Mouse (Mus musculus) forebrain, postnatal 0 days (tissue): ENCODE measurements around the gene Cnr2. TPM values are rescaled to one million over a fixed set of nuclear protein-coding genes. Genes with fewer than 3 reads are reported as not detected.

Experiments
- ATAC-seq: fragments of 200-750 bp; cut with Nextera tagmentation; 2 replicates; pipeline ENCODE4 v1.8.0; 2017; ENCODE audit warnings: mild to moderate bottlenecking, moderate library complexity
- DNase-seq: peaks from one replicate; pipeline ENCODE4 v3.0.0-alpha.2; 2015
- H3K27ac ChIP-seq: fragments of 300-500 bp; sonication (generic); 2 replicates; pipeline ENCODE4 v1.5.1; 2014; ENCODE audit warnings: low read depth, mild to moderate bottlenecking, antibody characterized with exemption, low read length, moderate library complexity, mixed read lengths
- H3K27me3 ChIP-seq: fragments of 300-500 bp; sonication (generic); 2 replicates; pipeline ENCODE4 v1.6.1; 2014; ENCODE audit warnings: mild to moderate bottlenecking, low read length, mixed read lengths; ENCODE audit not compliant: insufficient read depth
- H3K36me3 ChIP-seq: fragments of 300-500 bp; sonication (generic); 2 replicates; pipeline ENCODE4 v1.6.1; 2014; ENCODE audit warnings: mild to moderate bottlenecking, moderate library complexity; ENCODE audit not compliant: insufficient read depth
- H3K4me1 ChIP-seq: fragments of 300-500 bp; sonication (generic); 2 replicates; pipeline ENCODE4 v1.6.1; 2014; ENCODE audit warnings: antibody characterized with exemption; ENCODE audit not compliant: insufficient read depth
- H3K4me2 ChIP-seq: fragments of 300-500 bp; sonication (generic); 2 replicates; pipeline ENCODE4 v1.6.1; 2014; ENCODE audit warnings: low read depth, mild to moderate bottlenecking, moderate library complexity
- H3K4me3 ChIP-seq: fragments of 300-500 bp; sonication (generic); 2 replicates; pipeline ENCODE4 v1.5.1; 2014; ENCODE audit warnings: low read depth, low read length, mixed read lengths
- H3K9ac ChIP-seq: fragments of 300-500 bp; sonication (generic); 2 replicates; pipeline ENCODE4 v1.6.1; 2014; ENCODE audit warnings: mild to moderate bottlenecking
- H3K9me3 ChIP-seq: fragments of 300-500 bp; sonication (generic); 2 replicates; pipeline ENCODE4 v1.6.1; 2016; ENCODE audit warnings: low read length
- CTCF ChIP-seq: sonication (generic); IDR thresholded peaks from 2 replicates; pipeline ENCODE4 v1.5.1; 2016; ENCODE audit warnings: antibody characterized with exemption, control low read depth, low read depth
- WGBS: fragments of 180-500 bp; shearing (Covaris S2); extraction: QIAGEN DNeasy Blood & Tissue Kit; methylation state at CpG from one replicate; pipeline ENCODE4 v1.1.7; 2014; 5-methylcytosine and 5-hydroxymethylcytosine counted together
- polyA plus RNA-seq: library from polyadenylated mRNA; unstranded; fragments of >200 nt; fragmentation: Nextera tagmentation; extraction: Ambion mirVana; gene quantifications from 2 replicates; pipeline ENCODE4 v1.2.1, GENCODE M21; 2015
- total RNA-seq: library from RNA; depleted of rRNA; stranded (reverse); fragments of >200 nt; gene quantifications from 2 replicates; pipeline ENCODE4 v1.2.3, GENCODE M21; 2014

The Cnr2 gene
- total and polyA plus RNA-seq, 2 experiments from 2014 or later: 0.17 to 0.24 TPM

DNA sequence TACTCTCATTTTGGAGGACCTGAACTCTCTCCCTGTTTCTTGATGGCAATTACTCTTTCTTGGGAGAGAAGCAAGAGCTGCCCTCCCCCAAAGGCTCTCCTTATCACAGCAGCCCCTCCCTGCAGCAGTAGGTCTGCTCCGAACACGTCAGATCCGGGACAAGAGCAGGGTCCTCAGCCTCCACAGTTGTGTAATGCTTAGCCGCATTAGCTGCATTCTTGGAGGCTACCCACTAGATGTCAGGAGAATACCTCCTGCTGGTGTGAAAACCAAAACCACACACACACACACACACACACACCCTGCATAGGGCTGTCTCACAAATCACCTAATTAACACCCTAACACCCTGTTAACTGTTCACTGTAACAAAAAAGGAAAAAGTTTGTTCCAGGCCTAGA is 2.3 kb upstream of the Cnr2 start:
- no peak overlapping the region for H3K4me2 ChIP-seq
- 60% methylated on average over 4 of the region's 4 CpGs for WGBS
- no peak for TF ChIP-seq CTCF

DNA sequence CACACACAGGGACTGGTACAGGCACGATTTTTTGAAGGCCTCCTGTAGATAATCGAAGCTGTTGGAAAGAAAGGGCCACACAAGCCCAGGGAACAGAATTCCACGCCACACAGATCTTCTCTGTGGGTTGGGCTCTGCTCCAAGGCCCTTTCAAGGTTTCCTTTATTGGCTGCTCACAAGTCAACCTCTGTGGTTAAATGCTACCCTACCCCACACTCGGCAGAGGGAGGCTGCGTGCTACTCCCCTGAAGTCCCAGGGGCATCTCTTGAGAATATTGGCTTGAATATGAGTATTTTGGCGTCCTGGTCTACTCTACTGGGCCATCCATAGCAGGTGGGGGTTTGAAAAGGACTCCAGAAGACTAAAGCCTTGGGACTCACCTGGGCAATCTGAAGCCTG is 963 bp downstream of the Cnr2 start:
- Histone ChIP-seq H3K4me3 (no peak overlapping the region), H3K36me3 (no peaks in the 10 kb centered on the region), H3K4me1 (no peaks in the 10 kb centered on the region), H3K9ac (no peak overlapping the region), H3K27me3 (no peaks in the 10 kb centered on the region), H3K9me3 (no peaks in the 10 kb centered on the region), H3K4me2 (no peak overlapping the region), H3K27ac (no peak overlapping the region)
- no peak for DNase-seq
- no peak for TF ChIP-seq CTCF
- ATAC-seq: no peak
- 72% methylated on average over 6 of the region's 6 CpGs for WGBS

More for the DNA sequence above, 2.3 kb upstream of the Cnr2 start:
- Histone ChIP-seq H3K36me3 (no peaks in the 10 kb centered on the region), H3K9me3 (no peaks in the 10 kb centered on the region), H3K4me3 (no peak overlapping the region), H3K4me1 (no peaks in the 10 kb centered on the region), H3K27me3 (no peaks in the 10 kb centered on the region), H3K9ac (no peak overlapping the region), H3K27ac (no peak overlapping the region)
- ATAC-seq: no peak
- DNase-seq: no peak

DNA sequence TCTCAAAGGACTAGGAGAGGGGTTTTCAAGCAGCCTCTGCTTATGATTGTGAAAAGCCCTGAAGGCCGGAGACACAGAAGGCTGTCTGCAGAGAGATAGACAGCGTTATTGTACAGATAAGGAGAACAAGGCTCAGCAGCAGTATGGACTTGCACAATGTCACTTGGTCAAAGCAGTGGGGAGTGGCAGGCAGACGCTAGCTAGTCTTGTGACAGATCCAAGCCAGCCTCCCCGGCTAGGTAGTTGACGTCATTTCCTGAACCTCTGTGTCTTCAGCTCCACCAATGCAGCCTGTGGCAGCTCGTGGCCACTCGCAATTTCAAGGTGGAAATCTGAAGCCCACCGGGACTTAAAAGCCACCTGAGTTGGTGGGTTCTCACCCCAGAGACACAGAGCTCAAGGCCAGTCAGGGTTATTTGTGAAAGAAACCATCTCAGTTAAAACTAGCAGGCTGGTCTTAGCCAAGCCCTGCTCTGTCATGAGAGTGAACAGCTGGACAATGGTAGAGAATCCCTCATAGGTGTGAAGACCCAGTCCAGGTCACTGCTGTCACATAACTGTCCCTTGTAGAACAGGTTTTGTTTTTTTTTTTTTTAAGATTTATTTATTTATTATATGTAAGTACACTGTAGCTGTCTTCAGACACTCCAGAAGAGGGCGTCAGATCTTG is 3.3 kb downstream of the Cnr2 start:
- no peak overlapping the region for H3K4me2 ChIP-seq
- no peak overlapping the region for H3K9ac ChIP-seq
- ATAC-seq (no peak), DNase-seq (no peak)
- H3K36me3 ChIP-seq: no peaks in the 10 kb centered on the region
- no peaks in the 10 kb centered on the region for H3K27me3 ChIP-seq
- H3K4me3 ChIP-seq: no peak overlapping the region
- TF ChIP-seq CTCF: no peak
- 76% methylated on average over 8 of the region's 9 CpGs for WGBS
- H3K4me1 ChIP-seq: no peaks in the 10 kb centered on the region
- H3K9me3 ChIP-seq: no peaks in the 10 kb centered on the region
- no peak overlapping the region for H3K27ac ChIP-seq

DNA sequence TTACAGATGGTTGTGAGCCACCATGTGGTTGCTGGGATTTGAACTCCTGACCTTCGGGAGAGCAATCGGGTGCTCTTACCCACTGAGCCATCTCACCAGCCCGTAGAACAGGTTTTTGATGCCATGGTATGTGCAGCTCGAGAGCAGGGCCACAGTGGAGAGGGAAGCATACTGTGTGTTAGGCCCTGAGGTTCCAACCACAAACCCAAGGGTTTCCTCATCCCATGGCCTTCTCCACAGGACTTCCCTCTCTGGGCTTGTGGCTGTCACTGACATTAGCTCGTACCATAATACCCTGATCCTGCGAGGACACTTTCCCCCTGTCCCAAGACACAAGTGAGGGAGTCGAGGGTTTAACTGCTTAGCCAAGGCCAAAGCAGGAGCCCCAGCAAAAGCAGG is 3.9 kb downstream of the Cnr2 start:
- Histone ChIP-seq H3K4me2 (no peak overlapping the region), H3K9ac (no peak overlapping the region), H3K4me1 (no peaks in the 10 kb centered on the region), H3K27ac (no peak overlapping the region), H3K27me3 (no peaks in the 10 kb centered on the region), H3K9me3 (no peaks in the 10 kb centered on the region), H3K36me3 (no peaks in the 10 kb centered on the region), H3K4me3 (no peak overlapping the region)
- ATAC-seq: no peak
- 89% methylated on average over 7 of the region's 7 CpGs for WGBS
- no peak for TF ChIP-seq CTCF
- no peak for DNase-seq

DNA sequence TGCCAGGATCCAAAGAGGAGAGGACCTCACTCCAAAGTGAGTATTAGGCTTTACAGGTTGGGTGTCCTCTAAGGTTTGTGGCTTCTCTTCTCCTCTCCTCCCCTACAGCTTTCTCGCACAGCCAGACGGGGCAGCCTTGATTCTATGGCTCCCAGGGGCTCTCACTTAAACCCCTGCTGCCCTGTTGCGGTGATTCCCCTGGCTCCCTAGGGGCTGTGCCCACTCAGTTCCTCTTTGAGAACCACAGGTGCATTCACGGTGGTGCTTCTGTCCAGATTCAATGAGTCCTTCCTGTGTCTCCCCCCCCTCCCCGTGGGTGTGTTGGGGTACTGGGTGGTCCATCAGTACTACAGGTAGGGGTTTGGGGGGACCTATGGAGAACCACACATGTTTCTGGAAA is 4.8 kb downstream of the Cnr2 start:
- Histone ChIP-seq H3K9me3 (no peaks in the 10 kb centered on the region), H3K4me3 (no peak overlapping the region), H3K4me1 (no peaks in the 10 kb centered on the region), H3K27me3 (no peaks in the 10 kb centered on the region), H3K36me3 (no peaks in the 10 kb centered on the region), H3K4me2 (no peak overlapping the region), H3K27ac (no peak overlapping the region), H3K9ac (no peak overlapping the region)
- TF ChIP-seq CTCF: no peak
- WGBS: 84% methylated on average over 5 of the region's 5 CpGs
- ATAC-seq (no peak), DNase-seq (no peak)

DNA sequence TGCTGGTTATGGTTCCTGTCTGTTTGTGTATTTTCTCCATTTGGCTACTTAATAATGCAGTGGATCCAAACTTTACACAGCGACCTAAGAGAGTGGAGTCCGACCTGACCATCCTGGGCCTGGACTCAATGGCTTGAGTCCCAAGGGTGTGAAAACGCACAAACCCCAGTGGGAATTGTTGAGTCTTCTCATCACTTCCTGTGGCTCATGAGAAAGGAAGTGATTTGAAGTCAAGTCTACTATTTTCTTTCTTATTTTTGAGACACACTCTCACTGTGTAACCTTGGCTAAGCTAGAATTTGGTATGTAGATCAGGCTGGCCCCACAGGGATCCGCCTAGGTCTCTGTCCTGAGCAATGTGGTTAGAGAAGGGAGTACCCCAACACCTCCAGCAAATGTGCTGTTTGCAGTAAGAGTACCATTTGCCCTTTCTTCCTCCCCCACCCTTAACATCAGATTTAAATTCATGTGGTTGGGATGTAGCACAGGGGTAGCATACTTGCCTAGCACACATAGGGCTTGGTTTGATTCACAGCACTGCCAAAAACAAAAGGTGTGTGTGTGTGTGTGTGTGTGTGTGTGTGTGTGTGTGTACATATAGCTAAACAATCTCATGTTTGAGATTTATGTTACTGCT is 7.5 kb downstream of the Cnr2 start:
- Histone ChIP-seq H3K9ac (no peak overlapping the region), H3K27me3 (no peaks in the 10 kb centered on the region), H3K4me1 (no peaks in the 10 kb centered on the region), H3K9me3 (no peaks in the 10 kb centered on the region), H3K4me2 (no peak overlapping the region), H3K27ac (no peak overlapping the region), H3K36me3 (no peaks in the 10 kb centered on the region), H3K4me3 (no peak overlapping the region)
- ATAC-seq: no peak
- 84% methylated on average over 4 of the region's 4 CpGs for WGBS
- TF ChIP-seq CTCF: no peak
- DNase-seq: no peak

DNA sequence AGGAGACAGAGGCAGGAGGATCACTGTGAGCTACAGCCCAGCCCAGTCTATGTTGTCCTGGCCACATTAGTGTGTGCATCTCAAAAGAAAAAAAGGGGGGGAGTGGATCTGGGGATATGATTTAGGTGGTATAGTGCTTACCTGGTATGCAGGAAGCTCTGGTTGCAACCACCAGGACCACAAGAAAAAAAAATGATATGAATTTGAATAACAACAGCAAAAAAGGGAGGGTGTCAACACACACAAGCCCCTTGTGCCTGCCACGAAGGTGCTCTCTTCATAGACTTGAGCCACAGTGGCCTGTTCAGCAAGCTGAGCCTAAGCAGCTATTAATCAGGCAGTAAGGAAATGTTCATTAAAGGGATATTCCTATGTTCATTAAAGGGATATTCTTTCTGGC is 9.6 kb downstream of the Cnr2 start:
- Histone ChIP-seq H3K27me3 (no peaks in the 10 kb centered on the region), H3K9ac (no peak overlapping the region), H3K9me3 (no peaks in the 10 kb centered on the region), H3K36me3 (no peaks in the 10 kb centered on the region), H3K4me1 (no peaks in the 10 kb centered on the region), H3K27ac (no peak overlapping the region), H3K4me2 (no peak overlapping the region), H3K4me3 (no peak overlapping the region)
- DNase-seq (no peak), ATAC-seq (no peak)
- 60% methylated on average over 1 of the region's 1 CpGs for WGBS
- TF ChIP-seq CTCF: no peak
